Mouse (Mus musculus) olfactory bulb, adult 2 months (tissue): ENCODE results near the gene 4632433K11Rik.

Experiments
- CTCF ChIP-seq: fragments of 200-500 bp; IDR thresholded peaks from 2 replicates; pipeline ENCODE4 v1.5.1; 2012; ENCODE audit warnings: low read depth, mild to moderate bottlenecking, low read length, moderate library complexity; ENCODE audit not compliant: insufficient read depth
- POLR2A ChIP-seq: fragments of 200-500 bp; IDR thresholded peaks from 2 replicates; pipeline ENCODE4 v1.6.1; 2012; ENCODE audit warnings: mild to moderate bottlenecking, low read depth, low read length, moderate library complexity; ENCODE audit not compliant: insufficient read depth

DNA sequence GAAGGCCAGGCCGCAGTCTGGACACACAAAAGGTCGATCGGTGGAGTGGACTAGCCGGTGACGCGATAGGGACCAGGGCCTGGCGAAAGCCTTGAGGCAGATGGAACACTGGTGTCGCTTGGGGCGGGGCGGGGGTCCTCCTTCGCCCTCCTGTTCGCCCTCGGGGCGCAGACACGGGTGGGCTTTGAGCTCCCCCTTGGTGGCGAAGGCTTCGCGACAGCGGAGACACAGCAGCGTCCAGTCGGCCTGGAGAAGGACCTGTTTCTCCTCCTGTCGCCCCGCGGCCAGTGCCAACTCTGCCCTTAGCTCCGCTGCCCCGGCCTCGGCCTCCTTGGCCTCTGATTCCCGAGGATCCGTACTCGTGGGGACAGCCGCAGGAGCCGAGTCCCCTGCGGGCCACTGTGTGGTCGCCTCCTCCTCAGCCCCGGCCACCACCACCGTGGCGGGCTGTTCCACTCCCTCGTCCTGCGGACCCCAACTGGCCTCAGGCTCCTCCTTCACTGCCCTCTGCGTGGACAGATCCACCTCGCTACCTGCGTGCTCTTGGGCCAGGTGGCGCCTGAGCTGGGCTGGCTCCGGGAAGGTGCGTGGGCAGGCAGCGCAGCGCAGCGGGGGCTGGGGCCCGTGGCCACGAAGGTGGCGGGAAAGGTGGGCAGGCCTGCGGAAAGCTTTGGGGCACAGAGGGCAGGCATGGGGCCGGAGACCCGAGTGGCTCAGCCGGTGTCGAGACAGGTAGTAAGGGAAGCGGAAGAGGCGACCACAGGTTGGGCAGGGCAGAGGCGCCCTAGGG, 39.7 kb upstream of the 4632433K11Rik start:
- no peak for TF ChIP-seq POLR2A
- no peak for TF ChIP-seq CTCF
